Mouse (Mus musculus) retina, adult 2 months (tissue): Measurements from ENCODE around the gene Socs4.
A peak's percentile ranks its signal among the peaks of the same experiment; 100 is the strongest.

Experiments
- DNase-seq: peaks from one replicate; pipeline ENCODE4 v3.0.0-alpha.2; 2012; ENCODE audit warnings: low read depth, low spot score

The Socs4 gene

GRCm38 (mm10) chr14:47276637-47277393, at the start of gene Socs4, which contains the start of gene Wdhd1:
Gene Socs4 (plus strand): TSS chr14:47276931.
Gene Wdhd1 (minus strand): TSS chr14:47276857.
- DNase-seq, result peak; percentile 81

- no peak for DNase-seq
Observed at GRCm38 (mm10) chr14:47229796-47230376, 46.8 kb upstream of the Socs4 start.

GRCm38 (mm10) chr14:47233602-47234001, 43.1 kb upstream of the Socs4 start:
- DNase-seq, result no peak

- DNase-seq, result no peak
Observed at GRCm38 (mm10) chr14:47234032-47234431, 42.7 kb upstream of the Socs4 start.

- DNase-seq, result no peak
Observed at GRCm38 (mm10) chr14:47234526-47235250, 42.0 kb upstream of the Socs4 start.

GRCm38 (mm10) chr14:47236491-47236890, 40.2 kb upstream of the Socs4 start:
- DNase-seq, result no peak

GRCm38 (mm10) chr14:47237286-47237685, 39.4 kb upstream of the Socs4 start:
- no peak for DNase-seq

- DNase-seq, result no peak
Observed at GRCm38 (mm10) chr14:47240600-47240999, 36.1 kb upstream of the Socs4 start.

- no peak for DNase-seq
Observed at GRCm38 (mm10) chr14:47241046-47241445, 35.7 kb upstream of the Socs4 start.

GRCm38 (mm10) chr14:47242753-47243152, 34.0 kb upstream of the Socs4 start:
- no peak for DNase-seq

- no peak for DNase-seq
Observed at GRCm38 (mm10) chr14:47249839-47250238, 26.9 kb upstream of the Socs4 start.

GRCm38 (mm10) chr14:47264866-47265265, 11.9 kb upstream of the Socs4 start:
- no peak for DNase-seq

GRCm38 (mm10) chr14:47265829-47266228, 10.9 kb upstream of the Socs4 start:
- no peak for DNase-seq

- no peak for DNase-seq
Observed at GRCm38 (mm10) chr14:47269056-47269455, 7.7 kb upstream of the Socs4 start.

GRCm38 (mm10) chr14:47269706-47270105, 7.0 kb upstream of the Socs4 start:
- DNase-seq, result no peak

GRCm38 (mm10) chr14:47273751-47274150, 3.0 kb upstream of the Socs4 start:
- DNase-seq, result no peak

GRCm38 (mm10) chr14:47275417-47275816, 1.3 kb upstream of the Socs4 start:
- DNase-seq, result no peak

GRCm38 (mm10) chr14:47276036-47276603, 611 bp upstream of the Socs4 start:
- no peak for DNase-seq

GRCm38 (mm10) chr14:47279058-47279457, 2.3 kb downstream of the Socs4 start:
- DNase-seq, result no peak

GRCm38 (mm10) chr14:47281535-47281934, 4.8 kb downstream of the Socs4 start:
- DNase-seq, result no peak

- DNase-seq, result no peak
Observed at GRCm38 (mm10) chr14:47283568-47283967, 6.8 kb downstream of the Socs4 start.

- DNase-seq, result no peak
Observed at GRCm38 (mm10) chr14:47285271-47285670, 8.5 kb downstream of the Socs4 start.
